Mouse (Mus musculus): ENCODE measurements around the gene Lrrc14b. TPM values are rescaled to one million over a fixed set of nuclear protein-coding genes. Genes with fewer than 3 reads are reported as not detected.

The Lrrc14b gene
- polyA plus RNA-seq, 1 experiment from 2014 or later = not detected

DNA sequence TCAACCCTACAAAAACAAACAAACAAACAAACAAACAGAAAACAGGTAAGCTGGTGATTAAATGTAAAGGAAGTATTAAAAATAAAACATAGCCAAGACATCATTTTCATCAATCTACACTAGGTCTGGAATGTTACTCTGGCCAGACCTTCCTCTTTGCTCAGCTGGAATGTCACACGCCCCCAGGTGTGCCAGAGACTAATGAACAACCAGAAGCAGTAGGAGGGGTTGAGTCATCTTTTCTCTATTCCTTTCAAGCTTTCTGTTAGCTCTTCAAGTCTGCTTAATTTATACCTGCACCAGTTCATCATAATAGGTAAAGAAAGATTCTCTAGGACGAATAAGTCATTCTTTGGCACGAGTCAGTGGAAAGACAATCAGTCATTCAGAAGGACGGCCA is 47.4 kb downstream of the Lrrc14b start:
- peaks cover 3% of the 10 kb centered on the region; the same call in 1 of the 2 replicates for H3K36me3 ChIP-seq (ENCODE audit: control insufficient read depth, insufficient read depth, low read length)
- 32% methylated on average over 4 of the region's 4 CpGs for WGBS
- H3K4me1 ChIP-seq (ENCODE audit: control insufficient read depth, insufficient read depth, low read length) = peaks cover 3% of the 10 kb centered on the region; the same call in 1 of the 2 replicates
- H3K4me2 ChIP-seq (ENCODE audit: low read depth, severe bottlenecking) = peak overlapping the region; percentile 48
- DNase-seq (ENCODE audit: low spot score) (no peak), ATAC-seq (ENCODE audit: insufficient number of reproducible peaks, low FRiP score, low TSS enrichment, low read depth) (no peak)
- H3K27me3 ChIP-seq (ENCODE audit: control insufficient read depth, insufficient read depth, low read length) = no peaks in the 10 kb centered on the region
- H3K9me3 ChIP-seq (ENCODE audit: control insufficient read depth, low read length) = no peaks in the 10 kb centered on the region
- H3K9ac ChIP-seq (ENCODE audit: low read length) = peak overlapping the region; percentile 70
- no peak overlapping the region for H3K27ac ChIP-seq (replicated peaks; ENCODE audit: low read depth, low read length)
- peak overlapping the region; percentile 67 for H3K4me3 ChIP-seq (ENCODE audit: low read depth, low read length)

DNA sequence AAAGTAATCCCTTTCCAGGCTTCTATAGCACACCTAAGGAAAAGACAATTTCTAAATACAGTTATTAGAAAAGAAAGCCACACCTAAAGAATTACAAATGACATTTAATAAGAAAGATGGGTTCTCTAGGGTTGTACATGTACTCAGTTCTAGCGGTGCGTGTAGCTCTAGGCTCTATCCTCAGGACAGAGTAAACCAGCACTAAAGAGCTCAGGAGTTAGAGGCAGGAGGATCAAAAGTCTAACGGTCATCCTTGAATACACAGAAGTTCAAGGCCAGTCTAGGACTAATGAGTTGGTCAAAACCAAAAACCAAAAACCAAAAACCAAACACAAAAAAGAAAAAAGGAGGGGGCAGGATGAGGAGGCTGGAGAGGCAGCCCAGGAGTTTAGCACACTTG is 49.2 kb downstream of the Lrrc14b start:
- Histone ChIP-seq H3K27ac (replicated peaks; ENCODE audit: low read depth, low read length) (no peak overlapping the region), H3K4me3 (ENCODE audit: low read depth, low read length) (no peak overlapping the region), H3K4me2 (ENCODE audit: low read depth, severe bottlenecking) (no peak overlapping the region), H3K9ac (ENCODE audit: low read length) (no peak overlapping the region), H3K36me3 (ENCODE audit: control insufficient read depth, insufficient read depth, low read length) (no peaks in the 10 kb centered on the region; the same call in 1 of the 2 replicates), H3K9me3 (ENCODE audit: control insufficient read depth, low read length) (no peaks in the 10 kb centered on the region), H3K27me3 (ENCODE audit: control insufficient read depth, insufficient read depth, low read length) (no peaks in the 10 kb centered on the region), H3K4me1 (ENCODE audit: control insufficient read depth, insufficient read depth, low read length) (peaks cover 3% of the 10 kb centered on the region; the same call in 1 of the 2 replicates)
- no peak for ATAC-seq (ENCODE audit: insufficient number of reproducible peaks, low FRiP score, low TSS enrichment, low read depth)
- DNase-seq (ENCODE audit: low spot score) = no peak
- 97% methylated on average over 3 of the region's 3 CpGs for WGBS

MicroRNAs encoded within 50 kb of the gene (microRNA counts, 519-probe panel; counts per million panel counts)
- not detected for microRNA mmu-miR-692

Small RNA genes lying within 50 kb of the gene (microRNA-seq; reads per million reads assigned to microRNA genes)
- gene Mir692-3 = not detected

Other genes with a start within 250 kb of the Lrrc14b start
- 0.04 TPM in 1 of 2 replicates, not detected in the other for gene Slc9a3, start 242.5 kb downstream of the Lrrc14b start, polyA plus RNA-seq (2014; fragmentation: Nextera tagmentation; extraction: Ambion mirVana)
- gene Exoc3, start 155.3 kb downstream of the Lrrc14b start, polyA plus RNA-seq (2014; fragmentation: Nextera tagmentation; extraction: Ambion mirVana) = 80.7 and 85.2 TPM in 2 replicates
- gene Ahrr, start 71.7 kb downstream of the Lrrc14b start, polyA plus RNA-seq (2014; fragmentation: Nextera tagmentation; extraction: Ambion mirVana) = 0.96 and 1.3 TPM in 2 replicates
- gene Pdcd6, start 46.4 kb downstream of the Lrrc14b start, polyA plus RNA-seq (2014; fragmentation: Nextera tagmentation; extraction: Ambion mirVana) = 130 and 137 TPM in 2 replicates
- 214 and 235 TPM in 2 replicates for gene Sdha, start 13.7 kb downstream of the Lrrc14b start, polyA plus RNA-seq (2014; fragmentation: Nextera tagmentation; extraction: Ambion mirVana)
- 57.4 and 61.0 TPM in 2 replicates for gene Ccdc127, start 13.7 kb downstream of the Lrrc14b start, polyA plus RNA-seq (2014; fragmentation: Nextera tagmentation; extraction: Ambion mirVana)
- gene Zfp72, start 26.8 kb upstream of the Lrrc14b start, polyA plus RNA-seq (2014; fragmentation: Nextera tagmentation; extraction: Ambion mirVana) = 5.3 and 5.7 TPM in 2 replicates
- gene Ftl1-ps1, start 35.7 kb upstream of the Lrrc14b start, polyA plus RNA-seq (2014; fragmentation: Nextera tagmentation; extraction: Ambion mirVana) = 55.2 and 55.9 TPM in 2 replicates
- gene Zfp825, start 130.0 kb upstream of the Lrrc14b start, polyA plus RNA-seq (2014; fragmentation: Nextera tagmentation; extraction: Ambion mirVana) = 23.4 and 28.5 TPM in 2 replicates

All from limb, embryonic 11.5 days (tissue).